Mouse (Mus musculus): ENCODE results near the gene Ccdc122. TPM values are rescaled to one million over a fixed set of nuclear protein-coding genes. Genes with fewer than 3 reads are reported as not detected.
"Not testable (repeated sequence)": the region's sequence is repeated elsewhere in the genome, so short reads cannot be mapped to it uniquely, and the experiment has no call there.

Ccdc122 gene
- polyA plus RNA-seq (2015; fragmentation: Nextera tagmentation; extraction: Ambion mirVana) = 1.7 and 1.8 TPM in 2 replicates

- Histone ChIP-seq H3K27me3 (ENCODE audit: control insufficient read depth, insufficient read depth, low read depth, low read length) (peaks cover 3% of the 10 kb centered on the region; the same call in 1 of the 2 replicates), H3K9me3 (replicated peaks; ENCODE audit: control insufficient read depth, low read length) (no peaks in the 10 kb centered on the region), H3K4me1 (ENCODE audit: control insufficient read depth, low read depth, low read length) (peaks cover 5% of the 10 kb centered on the region), H3K4me3 (ENCODE audit: low read depth, low read length) (peak within 1 kb of the TSS; percentile 71), H3K4me2 (ENCODE audit: low read depth, low read length) (peak within 1 kb of the TSS; percentile 80), H3K27ac (ENCODE audit: low read length) (no peak within 1 kb of the TSS; the same call in 1 of the 2 replicates), H3K9ac (ENCODE audit: low read depth, low read length) (peak within 1 kb of the TSS; percentile 76), H3K36me3 (ENCODE audit: control insufficient read depth, insufficient read depth) (no peaks in the 10 kb centered on the region)
- under 1% methylated on average over 81 of the region's 86 CpGs for WGBS (ENCODE audit: insufficient replicate concordance)
- ATAC-seq (ENCODE audit: low read depth) = peak; percentile 78
These were observed at the start of gene Ccdc122, which contains the start of gene Lacc1 for GRCm38 (mm10) chr14:77036226-77037046. TSS of gene Ccdc122 (plus strand) at chr14:77036772. TSS of gene Lacc1 (minus strand) at chr14:77036904.

DNA sequence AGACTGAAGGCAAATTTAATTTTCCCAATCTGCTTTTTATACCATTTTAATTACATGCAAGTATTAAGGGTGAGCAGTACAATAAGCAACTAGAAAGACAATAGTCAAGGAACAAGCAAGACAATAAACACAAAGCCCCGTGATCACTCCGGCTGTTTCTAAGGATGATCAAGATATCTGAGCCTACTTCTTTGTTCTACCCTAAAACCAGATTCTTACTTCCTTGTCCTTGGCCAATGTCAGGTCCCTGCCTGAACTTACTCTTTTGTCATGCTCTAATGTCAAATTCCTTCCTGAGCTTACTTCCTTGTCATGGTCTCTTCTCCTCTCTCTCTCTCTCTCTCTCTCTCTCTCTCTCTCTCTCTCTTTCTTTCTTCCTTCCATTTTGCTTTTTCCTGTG is 46.2 kb upstream of the Ccdc122 start:
- not testable (repeated sequence) for H3K27me3 ChIP-seq (ENCODE audit: control insufficient read depth, insufficient read depth, low read depth, low read length); H3K9me3 ChIP-seq (replicated peaks; ENCODE audit: control insufficient read depth, low read length); H3K4me2 ChIP-seq (ENCODE audit: low read depth, low read length); H3K36me3 ChIP-seq (ENCODE audit: control insufficient read depth, insufficient read depth); H3K4me1 ChIP-seq (ENCODE audit: control insufficient read depth, low read depth, low read length); H3K4me3 ChIP-seq (ENCODE audit: low read depth, low read length); H3K9ac ChIP-seq (ENCODE audit: low read depth, low read length); ATAC-seq (ENCODE audit: low read depth); H3K27ac ChIP-seq (ENCODE audit: low read length)
- 67% methylated on average over 2 of the region's 2 CpGs for WGBS (ENCODE audit: insufficient replicate concordance)

DNA sequence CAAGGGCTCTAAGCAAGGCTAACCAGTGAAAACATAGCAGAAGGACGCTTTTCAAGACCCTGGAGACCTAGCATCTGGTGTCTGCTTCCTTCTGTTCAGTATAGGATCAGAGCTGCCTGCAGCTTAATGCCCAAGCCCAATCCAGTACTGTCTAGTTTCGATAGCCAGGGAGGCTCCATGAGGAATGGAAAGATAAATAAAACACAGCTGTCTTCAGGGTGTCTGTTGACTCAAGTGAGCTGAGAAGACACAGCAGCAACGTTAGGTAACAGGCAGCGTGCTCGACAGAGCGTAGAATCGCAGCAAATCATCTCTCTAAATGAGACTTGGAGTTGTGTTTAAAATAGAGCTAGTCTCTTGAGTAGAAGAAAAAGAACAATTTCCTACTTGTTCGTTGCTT is 31.8 kb upstream of the Ccdc122 start:
- H3K4me3 ChIP-seq (ENCODE audit: low read depth, low read length) = no peak overlapping the region
- no peaks in the 10 kb centered on the region for H3K9me3 ChIP-seq (replicated peaks; ENCODE audit: control insufficient read depth, low read length)
- 61% methylated on average over 8 of the region's 8 CpGs for WGBS (ENCODE audit: insufficient replicate concordance)
- H3K27me3 ChIP-seq (ENCODE audit: control insufficient read depth, insufficient read depth, low read depth, low read length) = no peaks in the 10 kb centered on the region
- no peak overlapping the region for H3K4me2 ChIP-seq (ENCODE audit: low read depth, low read length)
- no peak overlapping the region for H3K27ac ChIP-seq (ENCODE audit: low read length)
- no peaks in the 10 kb centered on the region for H3K36me3 ChIP-seq (ENCODE audit: control insufficient read depth, insufficient read depth)
- H3K9ac ChIP-seq (ENCODE audit: low read depth, low read length) = no peak overlapping the region
- ATAC-seq (ENCODE audit: low read depth) = no peak
- H3K4me1 ChIP-seq (ENCODE audit: control insufficient read depth, low read depth, low read length) = no peaks in the 10 kb centered on the region

GRCm38 (mm10) chr14:77005566-77005965 is 31.0 kb upstream of the Ccdc122 start:
- H3K4me3 ChIP-seq (ENCODE audit: low read depth, low read length) = no peak overlapping the region
- WGBS (ENCODE audit: insufficient replicate concordance) = 78% methylated on average over 5 of the region's 5 CpGs
- ATAC-seq (ENCODE audit: low read depth) = no peak
- H3K4me2 ChIP-seq (ENCODE audit: low read depth, low read length) = no peak overlapping the region
- H3K27me3 ChIP-seq (ENCODE audit: control insufficient read depth, insufficient read depth, low read depth, low read length) = no peaks in the 10 kb centered on the region
- H3K9ac ChIP-seq (ENCODE audit: low read depth, low read length) = no peak overlapping the region
- no peaks in the 10 kb centered on the region for H3K9me3 ChIP-seq (replicated peaks; ENCODE audit: control insufficient read depth, low read length)
- no peak overlapping the region for H3K27ac ChIP-seq (ENCODE audit: low read length)
- no peaks in the 10 kb centered on the region for H3K36me3 ChIP-seq (ENCODE audit: control insufficient read depth, insufficient read depth)
- H3K4me1 ChIP-seq (ENCODE audit: control insufficient read depth, low read depth, low read length) = no peaks in the 10 kb centered on the region

GRCm38 (mm10) chr14:77008238-77008637 is 28.3 kb upstream of the Ccdc122 start:
- 13% methylated on average over 3 of the region's 3 CpGs for WGBS (ENCODE audit: insufficient replicate concordance)
- ATAC-seq (ENCODE audit: low read depth) = 0 out of 2 replicates have a peak, but pooled peaks have one; percentile 11
- H3K4me3 ChIP-seq (ENCODE audit: low read depth, low read length) = no peak overlapping the region
- H3K4me1 ChIP-seq (ENCODE audit: control insufficient read depth, low read depth, low read length) = no peaks in the 10 kb centered on the region
- no peaks in the 10 kb centered on the region for H3K9me3 ChIP-seq (replicated peaks; ENCODE audit: control insufficient read depth, low read length)
- no peak overlapping the region for H3K27ac ChIP-seq (ENCODE audit: low read length)
- H3K27me3 ChIP-seq (ENCODE audit: control insufficient read depth, insufficient read depth, low read depth, low read length) = no peaks in the 10 kb centered on the region
- no peaks in the 10 kb centered on the region for H3K36me3 ChIP-seq (ENCODE audit: control insufficient read depth, insufficient read depth)
- no peak overlapping the region for H3K4me2 ChIP-seq (ENCODE audit: low read depth, low read length)
- no peak overlapping the region for H3K9ac ChIP-seq (ENCODE audit: low read depth, low read length)

GRCm38 (mm10) chr14:77011804-77012203 is 24.8 kb upstream of the Ccdc122 start:
- Histone ChIP-seq H3K4me3 (ENCODE audit: low read depth, low read length) (no peak overlapping the region), H3K36me3 (ENCODE audit: control insufficient read depth, insufficient read depth) (no peaks in the 10 kb centered on the region), H3K27ac (ENCODE audit: low read length) (no peak overlapping the region), H3K4me1 (ENCODE audit: control insufficient read depth, low read depth, low read length) (no peaks in the 10 kb centered on the region), H3K9me3 (replicated peaks; ENCODE audit: control insufficient read depth, low read length) (no peaks in the 10 kb centered on the region), H3K27me3 (ENCODE audit: control insufficient read depth, insufficient read depth, low read depth, low read length) (no peaks in the 10 kb centered on the region), H3K4me2 (ENCODE audit: low read depth, low read length) (no peak overlapping the region), H3K9ac (ENCODE audit: low read depth, low read length) (no peak overlapping the region)
- WGBS (ENCODE audit: insufficient replicate concordance) = 7% methylated on average over 3 of the region's 3 CpGs
- no peak for ATAC-seq (ENCODE audit: low read depth)

DNA sequence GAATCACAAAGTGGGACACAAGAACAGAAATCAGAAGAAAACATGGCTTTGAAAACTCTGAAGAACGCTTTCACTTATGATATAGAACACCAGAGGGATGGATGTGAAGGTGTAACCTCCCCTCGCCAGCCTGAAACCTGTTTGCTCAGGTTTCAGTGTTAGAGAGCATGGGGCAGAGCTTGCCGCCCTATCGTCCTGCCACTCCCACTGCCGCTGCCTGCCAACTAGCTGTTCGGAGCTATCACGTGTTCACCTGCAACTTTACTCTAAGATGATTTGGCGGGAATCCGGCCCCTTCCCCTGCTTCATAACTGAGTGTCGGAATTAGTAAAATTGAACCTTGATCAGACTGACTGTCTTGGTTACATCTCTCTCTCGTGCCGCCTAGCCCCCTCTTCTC is 19.8 kb upstream of the Ccdc122 start:
- not testable (repeated sequence) for H3K27me3 ChIP-seq (ENCODE audit: control insufficient read depth, insufficient read depth, low read depth, low read length); ATAC-seq (ENCODE audit: low read depth); H3K9me3 ChIP-seq (replicated peaks; ENCODE audit: control insufficient read depth, low read length); H3K36me3 ChIP-seq (ENCODE audit: control insufficient read depth, insufficient read depth); H3K9ac ChIP-seq (ENCODE audit: low read depth, low read length); H3K27ac ChIP-seq (ENCODE audit: low read length); H3K4me3 ChIP-seq (ENCODE audit: low read depth, low read length); H3K4me1 ChIP-seq (ENCODE audit: control insufficient read depth, low read depth, low read length)
- peak overlapping the region; percentile 12; the same call in 1 of the 2 replicates for H3K4me2 ChIP-seq (ENCODE audit: low read depth, low read length)
- WGBS (ENCODE audit: insufficient replicate concordance) = 45% methylated on average over 12 of the region's 12 CpGs

GRCm38 (mm10) chr14:77017211-77017610 is 19.4 kb upstream of the Ccdc122 start:
- no peaks in the 10 kb centered on the region for H3K36me3 ChIP-seq (ENCODE audit: control insufficient read depth, insufficient read depth)
- H3K27me3 ChIP-seq (ENCODE audit: control insufficient read depth, insufficient read depth, low read depth, low read length) = no peaks in the 10 kb centered on the region
- H3K4me2 ChIP-seq (ENCODE audit: low read depth, low read length) = peak overlapping the region; percentile 12; the same call in 1 of the 2 replicates
- H3K4me3 ChIP-seq (ENCODE audit: low read depth, low read length) = no peak overlapping the region
- no peaks in the 10 kb centered on the region for H3K9me3 ChIP-seq (replicated peaks; ENCODE audit: control insufficient read depth, low read length)
- H3K9ac ChIP-seq (ENCODE audit: low read depth, low read length) = no peak overlapping the region
- H3K4me1 ChIP-seq (ENCODE audit: control insufficient read depth, low read depth, low read length) = no peaks in the 10 kb centered on the region
- H3K27ac ChIP-seq (ENCODE audit: low read length) = no peak overlapping the region
- 28% methylated on average over 6 of the region's 6 CpGs for WGBS (ENCODE audit: insufficient replicate concordance)
- ATAC-seq (ENCODE audit: low read depth) = no peak

GRCm38 (mm10) chr14:77024499-77024898 is 12.1 kb upstream of the Ccdc122 start:
- H3K4me3 ChIP-seq (ENCODE audit: low read depth, low read length) = no peak overlapping the region
- WGBS (ENCODE audit: insufficient replicate concordance) = 70% methylated on average over 3 of the region's 3 CpGs
- no peaks in the 10 kb centered on the region for H3K27me3 ChIP-seq (ENCODE audit: control insufficient read depth, insufficient read depth, low read depth, low read length)
- no peaks in the 10 kb centered on the region for H3K9me3 ChIP-seq (replicated peaks; ENCODE audit: control insufficient read depth, low read length)
- H3K4me1 ChIP-seq (ENCODE audit: control insufficient read depth, low read depth, low read length) = no peaks in the 10 kb centered on the region
- no peaks in the 10 kb centered on the region for H3K36me3 ChIP-seq (ENCODE audit: control insufficient read depth, insufficient read depth)
- no peak for ATAC-seq (ENCODE audit: low read depth)
- H3K9ac ChIP-seq (ENCODE audit: low read depth, low read length) = no peak overlapping the region
- no peak overlapping the region for H3K4me2 ChIP-seq (ENCODE audit: low read depth, low read length)
- no peak overlapping the region for H3K27ac ChIP-seq (ENCODE audit: low read length)
